Mouse (Mus musculus) MEL-GATA-1-ER (cell line): ENCODE measurements at regions not wholly inside any gene's neighbourhood (a gene's known extent, or its start where the extent isn't known, plus 50 kb on each side); places are given as distances from the start of the nearest gene placed in this dataset.

Source experiments
- DNase-seq: peaks from one replicate; pipeline ENCODE4 v3.0.0-alpha.2; 2012; ENCODE audit warnings: low read depth; ENCODE audit errors: extremely low read depth

DNA sequence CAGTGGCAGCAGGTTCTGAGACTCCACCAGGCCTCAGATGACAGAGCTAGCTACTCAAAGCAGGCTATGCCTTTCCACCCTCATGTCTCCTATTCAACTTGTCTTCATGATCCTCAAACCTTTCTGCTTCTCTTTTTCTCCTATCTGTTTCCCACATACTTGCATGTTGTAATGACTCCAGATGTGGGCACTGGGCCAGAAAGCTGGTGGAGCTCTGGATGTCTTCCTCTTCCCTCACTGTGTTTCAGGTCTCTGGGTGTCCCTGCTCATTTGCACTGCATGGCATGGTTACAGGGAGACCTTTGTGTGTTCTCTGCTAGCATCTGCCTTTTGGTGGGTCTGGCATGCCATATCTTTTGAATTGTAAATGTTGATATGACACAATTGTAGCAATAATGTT, 1354.7 kb upstream of the Pcdh17 start:
- DNase-seq = peak; percentile 83
